Mouse (Mus musculus): Measurements from ENCODE around the gene Madcam1. TPM values are rescaled to one million over a fixed set of nuclear protein-coding genes. Genes with fewer than 3 reads are reported as not detected.

Gene Madcam1
- polyA plus RNA-seq, 1 experiment from 2014 or later = 32.5 TPM

GRCm38 (mm10) chr10:79671396-79672087 lies 7.2 kb downstream of the Madcam1 start:
- H3K4me3 ChIP-seq (ENCODE audit: low read depth, low read length) = no peak overlapping the region
- peaks cover 5% of the 10 kb centered on the region for H3K36me3 ChIP-seq (ENCODE audit: control insufficient read depth, insufficient read depth, low read length)
- ATAC-seq (replicated peaks; ENCODE audit: low FRiP score, low TSS enrichment, low read depth) (no peak), DNase-seq (ENCODE audit: low spot score) (no peak)
- peaks cover 11% of the 10 kb centered on the region for H3K4me1 ChIP-seq (replicated peaks; ENCODE audit: control insufficient read depth, insufficient read depth, low read length)
- H3K27ac ChIP-seq (ENCODE audit: low read depth) = peak overlapping the region; percentile 60; the same call in 1 of the 2 replicates
- H3K4me2 ChIP-seq (ENCODE audit: low read length) = peak overlapping the region; percentile 82
- WGBS = 42% methylated on average over 6 of the region's 6 CpGs
- no peak overlapping the region for H3K9ac ChIP-seq (ENCODE audit: low read length)
- H3K9me3 ChIP-seq (ENCODE audit: control insufficient read depth, low read length) = no peaks in the 10 kb centered on the region
- H3K27me3 ChIP-seq (replicated peaks; ENCODE audit: control insufficient read depth, insufficient read depth, low read length) = no peaks in the 10 kb centered on the region

GRCm38 (mm10) chr10:79672088-79672455 lies 7.7 kb downstream of the Madcam1 start:
- ATAC-seq (replicated peaks; ENCODE audit: low FRiP score, low TSS enrichment, low read depth) = no peak
- Histone ChIP-seq H3K9me3 (ENCODE audit: control insufficient read depth, low read length) (no peaks in the 10 kb centered on the region), H3K36me3 (ENCODE audit: control insufficient read depth, insufficient read depth, low read length) (peaks cover 5% of the 10 kb centered on the region), H3K9ac (ENCODE audit: low read length) (no peak overlapping the region), H3K27ac (ENCODE audit: low read depth) (peak overlapping the region; percentile 40; the same call in 1 of the 2 replicates), H3K27me3 (replicated peaks; ENCODE audit: control insufficient read depth, insufficient read depth, low read length) (no peaks in the 10 kb centered on the region), H3K4me3 (ENCODE audit: low read depth, low read length) (no peak overlapping the region), H3K4me2 (ENCODE audit: low read length) (no peak overlapping the region), H3K4me1 (replicated peaks; ENCODE audit: control insufficient read depth, insufficient read depth, low read length) (peaks cover 11% of the 10 kb centered on the region)
- no peak for DNase-seq (ENCODE audit: low spot score)
- 63% methylated on average over 3 of the region's 3 CpGs for WGBS

- H3K9ac ChIP-seq (ENCODE audit: low read length) = no peak overlapping the region
- WGBS = 95% methylated on average over 3 of the region's 3 CpGs
- H3K4me3 ChIP-seq (ENCODE audit: low read depth, low read length) = no peak overlapping the region
- peaks cover 5% of the 10 kb centered on the region for H3K36me3 ChIP-seq (ENCODE audit: control insufficient read depth, insufficient read depth, low read length)
- peaks cover 11% of the 10 kb centered on the region for H3K4me1 ChIP-seq (replicated peaks; ENCODE audit: control insufficient read depth, insufficient read depth, low read length)
- H3K27ac ChIP-seq (ENCODE audit: low read depth) = no peak overlapping the region
- H3K9me3 ChIP-seq (ENCODE audit: control insufficient read depth, low read length) = no peaks in the 10 kb centered on the region
- no peak for DNase-seq (ENCODE audit: low spot score)
- H3K4me2 ChIP-seq (ENCODE audit: low read length) = no peak overlapping the region
- no peak for ATAC-seq (replicated peaks; ENCODE audit: low FRiP score, low TSS enrichment, low read depth)
- no peaks in the 10 kb centered on the region for H3K27me3 ChIP-seq (replicated peaks; ENCODE audit: control insufficient read depth, insufficient read depth, low read length)
These were observed 8.7 kb downstream of the Madcam1 start for GRCm38 (mm10) chr10:79673054-79673453.

GRCm38 (mm10) chr10:79675346-79676035 lies 11.1 kb downstream of the Madcam1 start:
- H3K9ac ChIP-seq (ENCODE audit: low read length) = no peak overlapping the region
- no peak overlapping the region for H3K27ac ChIP-seq (ENCODE audit: low read depth)
- 53% methylated on average over 44 of the region's 44 CpGs for WGBS
- peaks cover 5% of the 10 kb centered on the region for H3K36me3 ChIP-seq (ENCODE audit: control insufficient read depth, insufficient read depth, low read length)
- no peaks in the 10 kb centered on the region for H3K27me3 ChIP-seq (replicated peaks; ENCODE audit: control insufficient read depth, insufficient read depth, low read length)
- no peak for DNase-seq (ENCODE audit: low spot score)
- H3K4me3 ChIP-seq (ENCODE audit: low read depth, low read length) = no peak overlapping the region
- H3K4me1 ChIP-seq (replicated peaks; ENCODE audit: control insufficient read depth, insufficient read depth, low read length) = peaks cover 7% of the 10 kb centered on the region
- ATAC-seq (replicated peaks; ENCODE audit: low FRiP score, low TSS enrichment, low read depth) = no peak
- H3K4me2 ChIP-seq (ENCODE audit: low read length) = no peak overlapping the region
- H3K9me3 ChIP-seq (ENCODE audit: control insufficient read depth, low read length) = no peaks in the 10 kb centered on the region

- H3K27ac ChIP-seq (ENCODE audit: low read depth) = peak overlapping the region; percentile 55
- DNase-seq (ENCODE audit: low spot score) = no peak
- H3K9ac ChIP-seq (ENCODE audit: low read length) = peak overlapping the region; percentile 14; the same call in 1 of the 2 replicates
- peaks cover 15% of the 10 kb centered on the region for H3K4me1 ChIP-seq (replicated peaks; ENCODE audit: control insufficient read depth, insufficient read depth, low read length)
- WGBS = 25% methylated on average over 11 of the region's 11 CpGs
- peak; percentile 20; the same call in 1 of the 2 replicates for ATAC-seq (replicated peaks; ENCODE audit: low FRiP score, low TSS enrichment, low read depth)
- H3K9me3 ChIP-seq (ENCODE audit: control insufficient read depth, low read length) = no peaks in the 10 kb centered on the region
- H3K4me2 ChIP-seq (ENCODE audit: low read length) = peak overlapping the region; percentile 58
- H3K27me3 ChIP-seq (replicated peaks; ENCODE audit: control insufficient read depth, insufficient read depth, low read length) = no peaks in the 10 kb centered on the region
- peaks cover 17% of the 10 kb centered on the region for H3K36me3 ChIP-seq (ENCODE audit: control insufficient read depth, insufficient read depth, low read length)
- H3K4me3 ChIP-seq (ENCODE audit: low read depth, low read length) = peak overlapping the region; percentile 80
These were observed 16.5 kb downstream of the Madcam1 start for GRCm38 (mm10) chr10:79680606-79681495.

GRCm38 (mm10) chr10:79681591-79682245 lies 17.4 kb downstream of the Madcam1 start, which contains the start of gene Cdc34:
TSS of gene Cdc34 (plus strand) at chr10:79682195.
- Histone ChIP-seq H3K9ac (ENCODE audit: low read length) (peak within 1 kb of the TSS; percentile 75), H3K27me3 (replicated peaks; ENCODE audit: control insufficient read depth, insufficient read depth, low read length) (no peaks in the 10 kb centered on the region), H3K27ac (ENCODE audit: low read depth) (peak within 1 kb of the TSS; percentile 55), H3K4me3 (ENCODE audit: low read depth, low read length) (peak within 1 kb of the TSS; percentile 80), H3K4me1 (replicated peaks; ENCODE audit: control insufficient read depth, insufficient read depth, low read length) (peaks cover 15% of the 10 kb centered on the region), H3K4me2 (ENCODE audit: low read length) (peak within 1 kb of the TSS; percentile 74), H3K9me3 (ENCODE audit: control insufficient read depth, low read length) (no peaks in the 10 kb centered on the region), H3K36me3 (ENCODE audit: control insufficient read depth, insufficient read depth, low read length) (peaks cover 25% of the 10 kb centered on the region)
- WGBS = under 1% methylated on average over 79 of the region's 84 CpGs
- ATAC-seq (replicated peaks; ENCODE audit: low FRiP score, low TSS enrichment, low read depth) (peak; percentile 90), DNase-seq (ENCODE audit: low spot score) (peak; percentile 99)

GRCm38 (mm10) chr10:79682551-79682915 lies 18.2 kb downstream of the Madcam1 start:
- ATAC-seq (replicated peaks; ENCODE audit: low FRiP score, low TSS enrichment, low read depth) (peak; percentile 5), DNase-seq (ENCODE audit: low spot score) (no peak)
- 0% methylated on average over 10 of the region's 10 CpGs for WGBS
- Histone ChIP-seq H3K36me3 (ENCODE audit: control insufficient read depth, insufficient read depth, low read length) (peaks cover 33% of the 10 kb centered on the region), H3K4me2 (ENCODE audit: low read length) (peak overlapping the region; percentile 74), H3K9me3 (ENCODE audit: control insufficient read depth, low read length) (no peaks in the 10 kb centered on the region), H3K27me3 (replicated peaks; ENCODE audit: control insufficient read depth, insufficient read depth, low read length) (no peaks in the 10 kb centered on the region), H3K4me1 (replicated peaks; ENCODE audit: control insufficient read depth, insufficient read depth, low read length) (peaks cover 15% of the 10 kb centered on the region), H3K9ac (ENCODE audit: low read length) (peak overlapping the region; percentile 75), H3K27ac (ENCODE audit: low read depth) (peak overlapping the region; percentile 55), H3K4me3 (ENCODE audit: low read depth, low read length) (peak overlapping the region; percentile 80)
